Mouse (Mus musculus): ENCODE data around the gene 1700066M21Rik. TPM values are rescaled to one million over a fixed set of nuclear protein-coding genes. Genes with fewer than 3 reads are reported as not detected.

1700066M21Rik gene
- polyA plus RNA-seq, 1 experiment from 2014 or later: 6.8 TPM

- TF ChIP-seq EP300 (IDR thresholded peaks at IDR 0.05; ENCODE audit: low read depth) (no peak), CTCF (IDR thresholded peaks at IDR 0.05; ENCODE audit: low read depth) (no peak)
- WGBS (ENCODE audit: insufficient replicate concordance): 65% methylated on average over 5 of the region's 5 CpGs
- DNase-seq: no peak
- H3K4me1 ChIP-seq (ENCODE audit: insufficient read depth): no peaks in the 10 kb centered on the region
- no peak overlapping the region for H3K4me2 ChIP-seq (ENCODE audit: low read depth, low read length)
- no peak for ATAC-seq
- H3K27ac ChIP-seq (ENCODE audit: low read depth): no peak overlapping the region
- H3K36me3 ChIP-seq (replicated peaks; ENCODE audit: insufficient read depth, low read length): no peaks in the 10 kb centered on the region
- H3K4me3 ChIP-seq (ENCODE audit: low read depth, low read length): no peak overlapping the region
- H3K9me3 ChIP-seq (ENCODE audit: low read length): no peaks in the 10 kb centered on the region
- no peak overlapping the region for H3K9ac ChIP-seq (replicated peaks)
- no peaks in the 10 kb centered on the region for H3K27me3 ChIP-seq (ENCODE audit: insufficient read depth, low read length)
These were observed 42.2 kb upstream of the 1700066M21Rik start for GRCm38 (mm10) chr1:57335200-57335599.

- no peak overlapping the region for H3K4me3 ChIP-seq (ENCODE audit: low read depth, low read length)
- no peak for DNase-seq
- ATAC-seq: no peak
- WGBS (ENCODE audit: insufficient replicate concordance): 38% methylated on average over 14 of the region's 14 CpGs
- H3K36me3 ChIP-seq (replicated peaks; ENCODE audit: insufficient read depth, low read length): no peaks in the 10 kb centered on the region
- TF ChIP-seq EP300 (IDR thresholded peaks at IDR 0.05; ENCODE audit: low read depth): no peak
- TF ChIP-seq CTCF (IDR thresholded peaks at IDR 0.05; ENCODE audit: low read depth): peak; percentile 46
- H3K27ac ChIP-seq (ENCODE audit: low read depth): no peak overlapping the region
- H3K9ac ChIP-seq (replicated peaks): no peak overlapping the region
- H3K4me2 ChIP-seq (ENCODE audit: low read depth, low read length): no peak overlapping the region
- H3K9me3 ChIP-seq (ENCODE audit: low read length): no peaks in the 10 kb centered on the region
- H3K4me1 ChIP-seq (ENCODE audit: insufficient read depth): no peaks in the 10 kb centered on the region
- H3K27me3 ChIP-seq (ENCODE audit: insufficient read depth, low read length): no peaks in the 10 kb centered on the region
These were observed 38.1 kb upstream of the 1700066M21Rik start for GRCm38 (mm10) chr1:57339156-57339796.

GRCm38 (mm10) chr1:57341197-57341596, 36.2 kb upstream of the 1700066M21Rik start:
- WGBS (ENCODE audit: insufficient replicate concordance): 37% methylated on average over 2 of the region's 2 CpGs
- Histone ChIP-seq H3K27me3 (ENCODE audit: insufficient read depth, low read length) (no peaks in the 10 kb centered on the region), H3K36me3 (replicated peaks; ENCODE audit: insufficient read depth, low read length) (no peaks in the 10 kb centered on the region), H3K27ac (ENCODE audit: low read depth) (no peak overlapping the region), H3K4me2 (ENCODE audit: low read depth, low read length) (no peak overlapping the region), H3K9ac (replicated peaks) (no peak overlapping the region), H3K4me1 (ENCODE audit: insufficient read depth) (no peaks in the 10 kb centered on the region), H3K4me3 (ENCODE audit: low read depth, low read length) (no peak overlapping the region), H3K9me3 (ENCODE audit: low read length) (no peaks in the 10 kb centered on the region)
- no peak for ATAC-seq
- TF ChIP-seq CTCF (IDR thresholded peaks at IDR 0.05; ENCODE audit: low read depth): no peak
- TF ChIP-seq EP300 (IDR thresholded peaks at IDR 0.05; ENCODE audit: low read depth): no peak
- no peak for DNase-seq

GRCm38 (mm10) chr1:57347487-57347886, 29.9 kb upstream of the 1700066M21Rik start:
- no peak overlapping the region for H3K4me2 ChIP-seq (ENCODE audit: low read depth, low read length)
- no peaks in the 10 kb centered on the region for H3K9me3 ChIP-seq (ENCODE audit: low read length)
- no peak overlapping the region for H3K27ac ChIP-seq (ENCODE audit: low read depth)
- no peak overlapping the region for H3K9ac ChIP-seq (replicated peaks)
- no peak overlapping the region for H3K4me3 ChIP-seq (ENCODE audit: low read depth, low read length)
- no peak for DNase-seq
- TF ChIP-seq CTCF (IDR thresholded peaks at IDR 0.05; ENCODE audit: low read depth) (no peak), EP300 (IDR thresholded peaks at IDR 0.05; ENCODE audit: low read depth) (no peak)
- no peaks in the 10 kb centered on the region for H3K27me3 ChIP-seq (ENCODE audit: insufficient read depth, low read length)
- no peak for ATAC-seq
- no peaks in the 10 kb centered on the region for H3K36me3 ChIP-seq (replicated peaks; ENCODE audit: insufficient read depth, low read length)
- no peaks in the 10 kb centered on the region for H3K4me1 ChIP-seq (ENCODE audit: insufficient read depth)

GRCm38 (mm10) chr1:57351941-57352340, 25.5 kb upstream of the 1700066M21Rik start:
- ATAC-seq (no peak), DNase-seq (no peak)
- H3K9ac ChIP-seq (replicated peaks): no peak overlapping the region
- WGBS (ENCODE audit: insufficient replicate concordance): 60% methylated on average over 1 of the region's 1 CpGs
- no peaks in the 10 kb centered on the region for H3K9me3 ChIP-seq (ENCODE audit: low read length)
- no peak overlapping the region for H3K4me3 ChIP-seq (ENCODE audit: low read depth, low read length)
- no peak overlapping the region for H3K4me2 ChIP-seq (ENCODE audit: low read depth, low read length)
- no peak overlapping the region for H3K27ac ChIP-seq (ENCODE audit: low read depth)
- H3K27me3 ChIP-seq (ENCODE audit: insufficient read depth, low read length): no peaks in the 10 kb centered on the region
- TF ChIP-seq EP300 (IDR thresholded peaks at IDR 0.05; ENCODE audit: low read depth) (no peak), CTCF (IDR thresholded peaks at IDR 0.05; ENCODE audit: low read depth) (no peak)
- H3K36me3 ChIP-seq (replicated peaks; ENCODE audit: insufficient read depth, low read length): no peaks in the 10 kb centered on the region
- no peaks in the 10 kb centered on the region for H3K4me1 ChIP-seq (ENCODE audit: insufficient read depth)

GRCm38 (mm10) chr1:57358546-57358945, 18.9 kb upstream of the 1700066M21Rik start:
- Histone ChIP-seq H3K27ac (ENCODE audit: low read depth) (no peak overlapping the region), H3K4me3 (ENCODE audit: low read depth, low read length) (no peak overlapping the region), H3K4me1 (ENCODE audit: insufficient read depth) (no peaks in the 10 kb centered on the region), H3K9ac (replicated peaks) (no peak overlapping the region), H3K4me2 (ENCODE audit: low read depth, low read length) (no peak overlapping the region), H3K27me3 (ENCODE audit: insufficient read depth, low read length) (no peaks in the 10 kb centered on the region), H3K36me3 (replicated peaks; ENCODE audit: insufficient read depth, low read length) (no peaks in the 10 kb centered on the region), H3K9me3 (ENCODE audit: low read length) (no peaks in the 10 kb centered on the region)
- 83% methylated on average over 5 of the region's 5 CpGs for WGBS (ENCODE audit: insufficient replicate concordance)
- TF ChIP-seq EP300 (IDR thresholded peaks at IDR 0.05; ENCODE audit: low read depth) (no peak), CTCF (IDR thresholded peaks at IDR 0.05; ENCODE audit: low read depth) (no peak)
- ATAC-seq (no peak), DNase-seq (no peak)

- Histone ChIP-seq H3K27me3 (ENCODE audit: insufficient read depth, low read length) (no peaks in the 10 kb centered on the region), H3K9me3 (ENCODE audit: low read length) (no peaks in the 10 kb centered on the region), H3K27ac (ENCODE audit: low read depth) (no peak overlapping the region), H3K4me3 (ENCODE audit: low read depth, low read length) (no peak overlapping the region), H3K4me2 (ENCODE audit: low read depth, low read length) (no peak overlapping the region), H3K36me3 (replicated peaks; ENCODE audit: insufficient read depth, low read length) (no peaks in the 10 kb centered on the region), H3K4me1 (ENCODE audit: insufficient read depth) (no peaks in the 10 kb centered on the region), H3K9ac (replicated peaks) (no peak overlapping the region)
- DNase-seq (no peak), ATAC-seq (no peak)
- TF ChIP-seq CTCF (IDR thresholded peaks at IDR 0.05; ENCODE audit: low read depth) (no peak), EP300 (IDR thresholded peaks at IDR 0.05; ENCODE audit: low read depth) (no peak)
- WGBS (ENCODE audit: insufficient replicate concordance): 73% methylated on average over 3 of the region's 3 CpGs
These were observed 10.0 kb upstream of the 1700066M21Rik start for GRCm38 (mm10) chr1:57367446-57367845.
